ENCODE assay signal across 13 mouse cellular contexts in genomic region chr12:17733114-17733904, GRCm38 (mm10). TPM values are rescaled to one million over a fixed set of nuclear protein-coding genes. Genes with fewer than 3 reads are reported as not detected.
A peak's percentile ranks its signal among the peaks of the same experiment; 100 is the strongest.
DNase-seq lines count a peak whose midpoint lies in the region; ATAC-seq lines count a peak whose summit lies in the region.
"Had no signal": no experiment of that assay in that cellular context is flagged by ENCODE, and none has a peak within 500 bp of the region (broad histone marks: within the 10 kb centered on the region; RNA-seq: fewer than 3 reads in every experiment).

No protein-coding gene starts in this region.

- intact Hi-C loops in heart, postnatal 10 days (cut with DNase I): no loop called here
- intact Hi-C loops in left cerebral cortex, postnatal 25 days (cut with DNase I): no loop called here

- H3K9ac ChIP-seq in midbrain, embryonic 13.5 days (replicated peaks): no peak overlapping the region
- H3K9ac ChIP-seq in intestine, embryonic 15.5 days: no peak overlapping the region
- H3K9ac ChIP-seq in stomach, embryonic 15.5 days: no peak overlapping the region
- H3K9ac ChIP-seq: midbrain, embryonic 15.5 days had no signal

- no peak for DNase-seq in heart, embryonic 10.5 days (ENCODE audit: low spot score)
- DNase-seq in heart, postnatal 10 days: no peak
- no peak for DNase-seq in midbrain, embryonic 10.5 days (ENCODE audit: low spot score)
- no peak for DNase-seq in left cerebral cortex, postnatal 25 days (ENCODE audit: low spot score in 2 of 2)
- DNase-seq in cerebellum, adult 9-11 months: no peak
- DNase-seq: adrenal gland, adult 2 months; heart, adult 2 months; layer of hippocampus, postnatal 36 days; thymus, adult 18-20 months had no signal

- H3K9me3 ChIP-seq in heart, embryonic 10.5 days: no peaks in the 10 kb centered on the region
- no peaks in the 10 kb centered on the region for H3K9me3 ChIP-seq in midbrain, embryonic 10.5 days (replicated peaks)
- no peaks in the 10 kb centered on the region for H3K9me3 ChIP-seq in midbrain, embryonic 13.5 days
- H3K9me3 ChIP-seq in intestine, embryonic 15.5 days: no peaks in the 10 kb centered on the region
- no peaks in the 10 kb centered on the region for H3K9me3 ChIP-seq in stomach, embryonic 15.5 days
- H3K9me3 ChIP-seq: midbrain, embryonic 15.5 days had no signal

- H3K4me2 ChIP-seq in midbrain, embryonic 13.5 days (replicated peaks): no peak overlapping the region
- H3K4me2 ChIP-seq in intestine, embryonic 15.5 days (replicated peaks): 0 out of 2 replicates have a peak overlapping the region, but pooled peaks have one; percentile 28
- peak overlapping the region; percentile 17; the same call in 1 of the 2 replicates for H3K4me2 ChIP-seq in stomach, embryonic 15.5 days
- H3K4me2 ChIP-seq: midbrain, embryonic 15.5 days had no signal

- WGBS in heart, embryonic 10.5 days: 31% methylated on average over 6 of the region's 6 CpGs
- 65% methylated on average over 6 of the region's 6 CpGs for WGBS in midbrain, embryonic 10.5 days
- 60% methylated on average over 6 of the region's 6 CpGs for WGBS in midbrain, embryonic 13.5 days
- 31% methylated on average over 6 of the region's 6 CpGs for WGBS in intestine, embryonic 15.5 days
- WGBS in stomach, embryonic 15.5 days: 32% methylated on average over 6 of the region's 6 CpGs

- no peak overlapping the region for H3K4me3 ChIP-seq in heart, embryonic 10.5 days
- H3K4me3 ChIP-seq in midbrain, embryonic 10.5 days: no peak overlapping the region
- no peak overlapping the region for H3K4me3 ChIP-seq in midbrain, embryonic 13.5 days (replicated peaks)
- no peak overlapping the region for H3K4me3 ChIP-seq in intestine, embryonic 15.5 days (replicated peaks)
- no peak overlapping the region for H3K4me3 ChIP-seq in stomach, embryonic 15.5 days (replicated peaks)
- H3K4me3 ChIP-seq: heart, adult 2 months; midbrain, embryonic 15.5 days had no signal

- H3K27ac ChIP-seq in heart, embryonic 10.5 days: peak overlapping the region; percentile 62
- H3K27ac ChIP-seq in midbrain, embryonic 10.5 days (replicated peaks): peak overlapping the region; percentile 3; the same call in 1 of the 2 replicates
- no peak overlapping the region for H3K27ac ChIP-seq in midbrain, embryonic 13.5 days
- H3K27ac ChIP-seq in intestine, embryonic 15.5 days: peak overlapping the region; percentile 78
- peak overlapping the region; percentile 84 for H3K27ac ChIP-seq in stomach, embryonic 15.5 days
- H3K27ac ChIP-seq: heart, adult 2 months; midbrain, embryonic 15.5 days had no signal

- no peaks in the 10 kb centered on the region for H3K36me3 ChIP-seq in heart, embryonic 10.5 days
- H3K36me3 ChIP-seq in midbrain, embryonic 10.5 days: no peaks in the 10 kb centered on the region; the same call in 1 of the 2 replicates
- H3K36me3 ChIP-seq in midbrain, embryonic 13.5 days: no peaks in the 10 kb centered on the region
- no peaks in the 10 kb centered on the region for H3K36me3 ChIP-seq in intestine, embryonic 15.5 days
- H3K36me3 ChIP-seq in stomach, embryonic 15.5 days: no peaks in the 10 kb centered on the region
- H3K36me3 ChIP-seq: midbrain, embryonic 15.5 days had no signal

- peaks cover 59% of the 10 kb centered on the region for H3K4me1 ChIP-seq in heart, embryonic 10.5 days
- H3K4me1 ChIP-seq in midbrain, embryonic 10.5 days: peaks cover 38% of the 10 kb centered on the region
- H3K4me1 ChIP-seq in midbrain, embryonic 13.5 days (replicated peaks): peaks cover 12% of the 10 kb centered on the region; the same call in 1 of the 2 replicates
- H3K4me1 ChIP-seq in intestine, embryonic 15.5 days (replicated peaks): peaks cover 40% of the 10 kb centered on the region
- peaks cover 46% of the 10 kb centered on the region for H3K4me1 ChIP-seq in stomach, embryonic 15.5 days
- H3K4me1 ChIP-seq: midbrain, embryonic 15.5 days had no signal

- no peak for ATAC-seq in midbrain, embryonic 13.5 days
- peak; percentile 86 for ATAC-seq in intestine, embryonic 15.5 days
- peak; percentile 85 for ATAC-seq in stomach, embryonic 15.5 days (ENCODE audit: insufficient read depth, low FRiP score, low read depth)
- ATAC-seq: midbrain, embryonic 15.5 days had no signal

- no peaks in the 10 kb centered on the region for H3K27me3 ChIP-seq in heart, embryonic 10.5 days (ENCODE audit: insufficient read depth, poor library complexity, severe bottlenecking)
- no peaks in the 10 kb centered on the region for H3K27me3 ChIP-seq in midbrain, embryonic 10.5 days (ENCODE audit: low read depth, poor library complexity, severe bottlenecking)
- no peaks in the 10 kb centered on the region for H3K27me3 ChIP-seq in midbrain, embryonic 13.5 days
- H3K27me3 ChIP-seq in intestine, embryonic 15.5 days (replicated peaks): no peaks in the 10 kb centered on the region
- H3K27me3 ChIP-seq in stomach, embryonic 15.5 days (replicated peaks): no peaks in the 10 kb centered on the region
- H3K27me3 ChIP-seq: midbrain, embryonic 15.5 days had no signal

RNA-seq across cellular contexts. Expression of gene Hpcal1, which starts 42.7 kb away (rescaled TPM):
- 18.4 and 25.4 TPM in 2 replicates for polyA plus RNA-seq in heart, embryonic 10.5 days (2016; fragmentation: Nextera tagmentation; extraction: Ambion mirVana)
- 10 to 100 TPM; 22.7 to 31.7 TPM for total RNA-seq in heart, postnatal 10 days (2021)
- 41.0 and 41.9 TPM in 2 replicates for polyA plus RNA-seq in midbrain, embryonic 10.5 days (2016; fragmentation: Nextera tagmentation; extraction: Ambion mirVana)
- 50.7 and 55.3 TPM in 2 replicates for polyA plus RNA-seq in midbrain, embryonic 13.5 days (2015; fragmentation: Nextera tagmentation; extraction: Ambion mirVana)
- polyA plus RNA-seq in intestine, embryonic 15.5 days (2015; fragmentation: Nextera tagmentation; extraction: Ambion mirVana): 46.7 and 53.5 TPM in 2 replicates
- polyA plus RNA-seq in stomach, embryonic 15.5 days (2015; fragmentation: Nextera tagmentation; extraction: Ambion mirVana): 61.0 and 62.7 TPM in 2 replicates
- total RNA-seq in left cerebral cortex, postnatal 25 days (2021): 10 to 100 TPM; 98.4 to 99.2 TPM
